Mouse (Mus musculus): ENCODE measurements at regions not wholly inside any gene's neighbourhood (a gene's known extent, or its start where the extent isn't known, plus 50 kb on each side); places are given as distances from the start of the nearest gene placed in this dataset.

GRCm38 (mm10) chr15:67901191-67901601 is 1400.5 kb upstream of the Lrrc6 start:
- no peak for DNase-seq (ENCODE audit: low spot score in 2 of 2)

- no peak for DNase-seq (ENCODE audit: low spot score in 2 of 2)
Observed at GRCm38 (mm10) chr15:67899772-67900171, 1399.1 kb upstream of the Lrrc6 start.

DNA sequence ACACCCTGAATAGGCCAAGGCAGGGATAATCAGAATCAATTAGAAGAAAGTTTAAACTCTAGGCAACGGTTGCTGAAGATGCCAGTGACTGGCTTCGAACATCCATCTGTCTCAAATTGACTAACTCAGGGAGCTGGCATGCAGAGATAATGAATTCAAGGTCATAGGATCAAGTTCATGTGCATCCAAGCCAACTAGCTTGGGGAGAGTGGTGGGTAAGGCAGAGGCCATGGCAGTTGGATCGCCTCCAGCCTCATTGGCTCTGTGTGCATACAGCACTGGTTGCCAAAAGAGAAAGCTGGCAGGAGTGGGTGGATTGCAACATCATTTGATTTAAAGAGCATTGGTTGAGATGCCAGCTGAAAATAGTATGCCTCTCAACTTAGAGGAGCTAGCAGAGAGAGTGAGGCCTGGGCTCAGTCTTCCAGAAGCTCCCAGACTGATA is 1398.3 kb upstream of the Lrrc6 start:
- DNase-seq (ENCODE audit: low spot score in 2 of 2) = no peak

- DNase-seq (ENCODE audit: low spot score in 2 of 2) = no peak
Observed at GRCm38 (mm10) chr15:67892066-67892465, 1391.4 kb upstream of the Lrrc6 start.

GRCm38 (mm10) chr15:67890612-67891304 is 1390.0 kb upstream of the Lrrc6 start:
- DNase-seq (ENCODE audit: low spot score in 2 of 2) = no peak

- no peak for DNase-seq (ENCODE audit: low spot score in 2 of 2)
Observed at GRCm38 (mm10) chr15:67888548-67888947, 1387.8 kb upstream of the Lrrc6 start.

DNA sequence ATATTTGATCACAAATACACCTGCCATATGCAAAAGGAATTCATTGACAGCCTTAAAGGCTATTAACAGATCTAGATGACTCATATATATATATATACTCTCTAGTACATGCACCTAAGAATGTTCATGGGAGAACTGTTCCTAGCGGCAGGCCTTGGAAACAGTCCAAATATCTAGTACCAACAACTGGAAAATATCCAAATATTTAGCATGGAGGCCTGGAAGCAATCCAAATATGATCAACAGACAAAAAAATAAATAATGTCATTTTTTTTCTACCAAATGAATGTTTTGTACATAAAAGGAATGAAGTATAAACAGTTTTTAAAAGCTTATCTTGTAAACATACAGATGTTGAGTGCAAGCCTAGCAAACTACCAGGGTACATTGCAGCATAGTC is 1354.6 kb upstream of the Lrrc6 start:
- no peak for DNase-seq (ENCODE audit: low spot score in 2 of 2)

DNA sequence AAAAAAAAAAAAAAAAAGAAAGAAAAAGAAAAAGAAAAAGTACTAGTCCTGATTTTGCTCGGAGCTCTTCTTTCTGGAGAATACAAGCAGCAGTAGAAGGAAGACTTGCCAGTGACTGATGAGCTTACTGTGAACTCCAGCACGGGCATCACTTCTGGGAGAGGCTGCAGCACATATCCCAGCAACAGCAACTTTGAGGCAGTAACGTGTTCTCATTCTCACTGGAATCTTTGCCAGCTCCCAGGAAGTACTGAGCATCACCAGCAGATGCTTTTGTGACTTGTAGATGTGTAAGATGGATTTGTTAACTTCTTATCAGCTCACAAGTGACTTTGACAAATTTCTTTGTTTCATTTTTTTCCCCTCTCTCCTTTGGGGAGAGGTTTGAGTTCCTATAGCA is 1349.4 kb upstream of the Lrrc6 start:
- no peak for DNase-seq (ENCODE audit: low spot score in 2 of 2)

DNA sequence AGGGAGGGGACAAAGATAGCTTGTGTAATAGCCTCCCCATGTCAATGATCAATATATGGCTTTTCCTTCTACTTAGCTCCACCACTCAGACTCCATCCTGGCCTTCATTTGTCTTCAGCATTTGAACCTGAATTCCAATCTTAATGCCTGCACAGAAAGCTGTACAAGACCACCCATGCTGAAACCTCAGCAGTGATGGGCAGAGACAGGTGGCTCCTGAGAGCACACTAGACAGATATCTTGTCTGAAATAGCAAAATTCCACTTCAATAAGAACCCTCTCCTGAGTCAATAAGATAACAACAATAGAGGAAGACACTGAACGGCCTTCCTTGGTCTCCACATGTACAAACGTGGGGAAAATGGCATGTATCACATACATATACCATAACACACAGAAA is 1345.0 kb upstream of the Lrrc6 start:
- no peak for DNase-seq (ENCODE audit: low spot score in 2 of 2)

GRCm38 (mm10) chr15:67840671-67841070 is 1340.0 kb upstream of the Lrrc6 start:
- DNase-seq (ENCODE audit: low spot score in 2 of 2) = no peak

GRCm38 (mm10) chr15:67825796-67826484 is 1325.2 kb upstream of the Lrrc6 start:
- no peak for DNase-seq (ENCODE audit: low spot score in 2 of 2)

GRCm38 (mm10) chr15:67823226-67823625 is 1322.5 kb upstream of the Lrrc6 start:
- no peak for DNase-seq (ENCODE audit: low spot score in 2 of 2)

DNA sequence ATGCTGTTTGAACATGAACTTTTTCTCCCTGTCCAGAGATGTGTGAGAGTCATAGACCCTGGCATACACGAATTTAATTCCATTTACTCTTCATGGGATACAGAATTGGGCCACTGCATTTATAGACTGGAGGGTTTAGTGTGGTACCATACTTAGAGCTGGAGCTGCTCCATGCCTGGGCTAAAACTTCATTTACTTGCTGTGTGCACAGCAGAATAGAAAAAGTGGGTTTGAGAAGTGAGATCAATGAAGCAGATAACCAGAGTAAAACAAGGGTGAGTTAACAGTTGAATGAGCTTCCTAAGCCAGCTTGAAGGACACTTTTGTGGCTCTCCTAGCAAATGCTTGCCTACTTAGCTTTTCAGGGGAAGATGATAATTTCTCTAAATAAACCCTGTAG is 1299.2 kb upstream of the Lrrc6 start:
- DNase-seq (ENCODE audit: low spot score in 2 of 2) = no peak

- no peak for DNase-seq (ENCODE audit: low spot score in 2 of 2)
Observed at GRCm38 (mm10) chr15:67795578-67795977, 1294.9 kb upstream of the Lrrc6 start.

- no peak for DNase-seq (ENCODE audit: low spot score in 2 of 2)
Observed at GRCm38 (mm10) chr15:67792822-67793221, 1292.1 kb upstream of the Lrrc6 start.

- DNase-seq (ENCODE audit: low spot score in 2 of 2) = no peak
Observed at GRCm38 (mm10) chr15:67788587-67788986, 1287.9 kb upstream of the Lrrc6 start.

- DNase-seq (ENCODE audit: low spot score in 2 of 2) = no peak
Observed at GRCm38 (mm10) chr15:67785583-67785982, 1284.9 kb upstream of the Lrrc6 start.

GRCm38 (mm10) chr15:67783754-67784153 is 1283.0 kb upstream of the Lrrc6 start:
- DNase-seq (ENCODE audit: low spot score in 2 of 2) = no peak

- DNase-seq (ENCODE audit: low spot score in 2 of 2) = no peak
Observed at GRCm38 (mm10) chr15:67782505-67782904, 1281.8 kb upstream of the Lrrc6 start.

- no peak for DNase-seq (ENCODE audit: low spot score in 2 of 2)
Observed at GRCm38 (mm10) chr15:67780856-67781255, 1280.1 kb upstream of the Lrrc6 start.

DNA sequence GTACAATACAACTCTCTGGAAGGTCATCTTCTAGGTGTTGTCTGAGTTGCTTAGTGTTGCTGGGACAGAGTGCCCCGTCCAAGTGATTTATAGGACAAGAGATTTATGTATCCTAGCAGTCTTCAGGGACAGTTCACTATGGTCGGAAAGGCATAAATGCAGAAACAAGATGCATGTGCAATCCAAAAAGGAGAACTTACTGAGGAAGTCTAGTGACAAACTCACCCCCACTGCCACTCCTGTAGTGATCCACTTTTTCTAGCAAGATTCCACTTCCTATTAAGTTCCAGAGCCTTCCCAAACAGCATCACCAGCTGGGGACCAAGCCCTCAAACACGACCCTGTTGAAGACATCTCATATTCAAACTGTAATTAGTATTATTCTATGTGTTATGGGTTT is 1266.9 kb upstream of the Lrrc6 start:
- DNase-seq (ENCODE audit: low spot score in 2 of 2) = no peak

- no peak for DNase-seq (ENCODE audit: low spot score in 2 of 2)
Observed at GRCm38 (mm10) chr15:67759221-67759620, 1258.5 kb upstream of the Lrrc6 start.

DNA sequence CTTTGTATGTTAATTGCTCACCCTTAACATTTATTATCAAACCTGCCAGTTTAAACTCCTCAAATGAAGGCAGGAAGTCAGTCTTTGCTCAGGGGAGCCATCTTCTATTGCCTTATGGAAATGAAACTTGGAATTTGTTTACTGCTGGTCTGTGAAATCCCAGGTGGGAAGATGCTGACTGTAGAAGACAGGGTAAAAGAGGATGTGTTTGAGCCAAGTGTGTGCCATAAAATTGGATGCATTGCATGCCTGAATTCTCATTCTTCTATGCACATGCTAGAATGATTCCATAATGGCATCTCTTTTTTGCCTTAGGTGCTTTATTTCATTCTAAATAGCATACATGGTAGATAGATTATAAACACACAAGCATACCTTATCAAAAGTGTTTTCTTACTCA is 1249.9 kb upstream of the Lrrc6 start:
- no peak for DNase-seq (ENCODE audit: low spot score in 2 of 2)
